Mouse (Mus musculus): ENCODE measurements around the gene Dnajb2.

Gene Dnajb2

GRCm38 (mm10) chr1:75291321-75291720, 55.1 kb downstream of the Dnajb2 start:
- no peak for DNase-seq (ENCODE audit: low read depth, low spot score)

DNA sequence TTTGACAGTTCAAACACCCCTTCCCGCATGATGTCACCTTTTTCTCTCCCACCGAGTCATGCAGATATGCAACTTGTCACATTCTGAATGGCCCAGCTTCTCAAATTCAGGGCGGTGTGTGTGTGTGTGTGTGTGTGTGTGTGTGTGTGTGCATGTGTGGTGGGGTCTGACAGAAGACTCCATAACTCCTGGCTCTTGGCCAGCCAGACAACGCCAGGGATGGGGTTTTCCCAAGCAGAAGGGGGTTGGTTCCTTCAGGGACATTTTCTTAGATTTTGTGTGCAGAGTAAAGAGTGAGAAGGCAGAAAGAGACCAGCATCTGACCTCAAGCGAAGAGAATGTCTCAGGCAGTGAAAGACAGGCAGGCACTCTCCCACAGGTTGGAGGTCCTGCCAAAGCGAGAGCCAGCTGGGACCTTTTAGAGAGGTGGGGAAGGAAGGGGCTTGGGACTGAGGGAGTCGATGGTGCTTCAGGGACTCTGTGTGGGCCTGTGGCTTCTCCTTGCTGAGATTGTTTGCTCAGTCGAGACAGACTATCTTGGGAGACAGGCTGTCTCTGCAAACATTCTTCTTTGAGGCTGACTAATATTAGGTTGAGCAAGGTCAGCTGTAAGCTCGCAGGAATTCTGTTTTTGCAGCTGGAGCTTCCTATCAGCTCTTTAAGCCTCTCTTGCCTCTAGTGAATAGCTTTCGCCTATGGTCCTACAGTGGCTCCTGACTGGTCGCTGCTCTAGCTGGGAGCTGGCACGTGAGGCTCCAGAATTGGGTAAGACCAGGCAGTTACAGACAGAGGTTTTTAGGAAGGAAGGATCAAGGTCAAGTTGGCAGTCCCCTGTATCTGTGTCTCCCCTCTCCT, 56.5 kb downstream of the Dnajb2 start:
- DNase-seq (ENCODE audit: low read depth, low spot score), result no peak

DNA sequence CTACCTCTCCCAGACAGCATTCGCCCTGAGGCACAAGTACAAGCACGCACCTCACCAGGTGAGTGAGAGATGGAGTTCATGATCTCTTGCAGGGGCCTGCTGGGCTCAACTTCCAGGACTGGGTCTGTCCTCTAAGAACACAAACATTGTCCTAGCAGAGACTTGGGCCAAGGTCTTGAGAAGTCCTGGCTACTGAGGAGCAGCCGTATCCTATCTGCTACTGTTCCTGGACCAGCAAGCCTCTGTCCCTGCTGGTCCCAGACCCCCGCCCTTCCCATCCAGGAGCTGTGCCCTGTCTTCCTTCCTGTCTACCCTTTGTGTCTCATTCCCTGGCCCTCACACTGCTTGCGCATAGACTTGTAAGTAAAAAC, 57.1 kb downstream of the Dnajb2 start:
- DNase-seq (ENCODE audit: low read depth, low spot score), result no peak

DNA sequence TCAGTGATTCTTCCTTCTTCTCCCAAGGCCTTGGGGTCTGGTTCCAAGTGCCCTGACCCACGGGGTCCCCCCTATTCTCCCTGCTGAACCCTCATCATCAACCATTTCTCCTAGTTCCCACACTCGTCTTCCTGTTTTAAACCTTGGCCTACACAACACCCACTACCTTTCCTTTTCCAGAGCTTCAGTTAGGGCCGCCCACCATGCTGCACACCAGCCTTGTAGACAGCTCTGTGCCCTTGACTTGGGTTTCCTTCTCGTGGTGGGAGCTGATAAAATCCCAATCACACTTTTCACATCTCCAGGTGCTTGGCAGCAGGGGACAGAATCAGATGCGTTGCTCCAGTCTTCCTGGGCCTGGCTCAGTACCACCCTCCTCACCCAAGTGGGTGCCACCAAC, 58.1 kb downstream of the Dnajb2 start:
- DNase-seq (ENCODE audit: low read depth, low spot score), result no peak
